Mouse (Mus musculus) left cerebral cortex, postnatal 4 days (tissue): Measurements from ENCODE around the gene Rbfox1. TPM values are rescaled to one million over a fixed set of nuclear protein-coding genes. Genes with fewer than 3 reads are reported as not detected.

Experiments
- DNase-seq: peaks from one replicate; pipeline ENCODE4 v3.0.0-alpha.2; 2022
- intact Hi-C: fragments of 180-260 bp; cut with DNase I; formaldehyde crosslinking; loops from one replicate; pipeline ENCODE4 v1.15.1; 2025
- total RNA-seq, 2 experiments: library from RNA; stranded (reverse); gene quantifications; 2 replicates each; pipeline ENCODE4 v1.2.3; 2021

Rbfox1 gene
- total RNA-seq, 2 experiments from 2014 or later: 244 to 249 TPM

- peak; percentile 13 for DNase-seq
- intact Hi-C loops: no loop called here
These were observed 542.4 kb downstream of the Rbfox1 start for GRCm38 (mm10) chr16:6427292-6428281.

GRCm38 (mm10) chr16:6430981-6431380 lies 545.8 kb downstream of the Rbfox1 start:
- intact Hi-C loops: no loop called here
- peak; percentile 12 for DNase-seq

GRCm38 (mm10) chr16:6436445-6436844 lies 551.3 kb downstream of the Rbfox1 start:
- peak; percentile 23 for DNase-seq
- intact Hi-C loops: no loop called here

GRCm38 (mm10) chr16:6448250-6448649 lies 563.1 kb downstream of the Rbfox1 start:
- no peak for DNase-seq
- intact Hi-C loops: no loop called here

- intact Hi-C loops: no loop called here
- no peak for DNase-seq
These were observed 570.2 kb downstream of the Rbfox1 start for GRCm38 (mm10) chr16:6455349-6455748.

GRCm38 (mm10) chr16:6479094-6479590 lies 594.0 kb downstream of the Rbfox1 start:
- intact Hi-C loops: loop anchor here (10.0 kb wide), 1 partner anchor 1004 kb away; no protein-coding TSS in a partner anchor
- DNase-seq: no peak

- DNase-seq: peak; percentile 72
- intact Hi-C loops: loop anchor here (10.0 kb wide), 1 partner anchor 1005 kb away; no protein-coding TSS in a partner anchor
These were observed 594.7 kb downstream of the Rbfox1 start for GRCm38 (mm10) chr16:6479616-6480410.

- intact Hi-C loops: no loop called here
- peak; percentile 72 for DNase-seq
These were observed 595.2 kb downstream of the Rbfox1 start for GRCm38 (mm10) chr16:6480411-6480728.

- peak; percentile 36 for DNase-seq
- intact Hi-C loops: no loop called here
These were observed 598.5 kb downstream of the Rbfox1 start for GRCm38 (mm10) chr16:6483628-6484027.

GRCm38 (mm10) chr16:6485631-6486030 lies 600.5 kb downstream of the Rbfox1 start:
- intact Hi-C loops: no loop called here
- DNase-seq: no peak

- intact Hi-C loops: loop anchor here (5.0 kb wide), 1 partner anchor 1425 kb away; no protein-coding TSS in a partner anchor
- DNase-seq: peak; percentile 26
These were observed 617.1 kb downstream of the Rbfox1 start for GRCm38 (mm10) chr16:6502219-6502618.

GRCm38 (mm10) chr16:6503573-6504331 lies 618.6 kb downstream of the Rbfox1 start:
- intact Hi-C loops: loop anchor here (5.0 kb wide), 1 partner anchor 1424 kb away; no protein-coding TSS in a partner anchor
- DNase-seq: peak; percentile 57

- no peak for DNase-seq
- intact Hi-C loops: no loop called here
These were observed 623.8 kb downstream of the Rbfox1 start for GRCm38 (mm10) chr16:6508924-6509323.

GRCm38 (mm10) chr16:6519474-6519873 lies 634.3 kb downstream of the Rbfox1 start:
- intact Hi-C loops: no loop called here
- DNase-seq: no peak

- intact Hi-C loops: no loop called here
- no peak for DNase-seq
These were observed 640.5 kb downstream of the Rbfox1 start for GRCm38 (mm10) chr16:6525507-6526170.

GRCm38 (mm10) chr16:6531459-6531858 lies 646.3 kb downstream of the Rbfox1 start:
- intact Hi-C loops: no loop called here

GRCm38 (mm10) chr16:6532077-6532995 lies 647.2 kb downstream of the Rbfox1 start:
- intact Hi-C loops: no loop called here
- DNase-seq: peak; percentile 34

More at GRCm38 (mm10) chr16:6531459-6531858, 646.3 kb downstream of the Rbfox1 start:
- DNase-seq: no peak

GRCm38 (mm10) chr16:6555776-6556175 lies 670.6 kb downstream of the Rbfox1 start:
- DNase-seq: no peak
- intact Hi-C loops: no loop called here

GRCm38 (mm10) chr16:6557726-6558125 lies 672.6 kb downstream of the Rbfox1 start:
- intact Hi-C loops: no loop called here
- DNase-seq: no peak
